Mouse (Mus musculus) heart, adult 8-10 months (tissue): Measurements from ENCODE around the gene Edaradd. TPM values are rescaled to one million over a fixed set of nuclear protein-coding genes. Genes with fewer than 3 reads are reported as not detected.
A peak's percentile ranks its signal among the peaks of the same experiment; 100 is the strongest.

Experiments used
- DNase-seq: peaks from one replicate; pipeline ENCODE4 v3.0.0; 2022; ENCODE audit warnings: low spot score
- total RNA-seq, 4 experiments: library from RNA; stranded (reverse); gene quantifications; 2 replicates each; pipeline ENCODE4 v1.2.4; 2022

Edaradd gene
- under 1 TPM in 1 of 4 experiments, not detected in 3; 0.16 TPM for total RNA-seq

GRCm38 (mm10) chr13:12519955-12520584, at the start of gene Edaradd:
Gene Edaradd (minus strand): TSS chr13:12520438.
- peak; percentile 35 for DNase-seq

- no peak for DNase-seq
Measured at GRCm38 (mm10) chr13:12569741-12570140, 49.5 kb upstream of the Edaradd start.

GRCm38 (mm10) chr13:12568597-12569469, 48.6 kb upstream of the Edaradd start:
- DNase-seq: no peak

GRCm38 (mm10) chr13:12567936-12568335, 47.7 kb upstream of the Edaradd start:
- DNase-seq: no peak

- peak; percentile 99 for DNase-seq
Measured at GRCm38 (mm10) chr13:12565621-12566390, 45.6 kb upstream of the Edaradd start, which contains the start of gene Ero1lb. Gene Ero1lb (plus strand): TSS chr13:12565874.

GRCm38 (mm10) chr13:12562256-12562655, 42.0 kb upstream of the Edaradd start:
- no peak for DNase-seq

GRCm38 (mm10) chr13:12561729-12562128, 41.5 kb upstream of the Edaradd start:
- DNase-seq: no peak

- no peak for DNase-seq
Measured at GRCm38 (mm10) chr13:12559462-12560120, 39.4 kb upstream of the Edaradd start.

- no peak for DNase-seq
Measured at GRCm38 (mm10) chr13:12559044-12559443, 38.8 kb upstream of the Edaradd start.

GRCm38 (mm10) chr13:12554211-12554610, 34.0 kb upstream of the Edaradd start:
- no peak for DNase-seq

GRCm38 (mm10) chr13:12543880-12544568, 23.8 kb upstream of the Edaradd start:
- DNase-seq: no peak

GRCm38 (mm10) chr13:12543246-12543645, 23.0 kb upstream of the Edaradd start:
- DNase-seq: no peak

- DNase-seq: peak; percentile 38
Measured at GRCm38 (mm10) chr13:12542006-12542981, 22.1 kb upstream of the Edaradd start.

- DNase-seq: no peak
Measured at GRCm38 (mm10) chr13:12540119-12540518, 19.9 kb upstream of the Edaradd start.

- no peak for DNase-seq
Measured at GRCm38 (mm10) chr13:12539716-12540115, 19.5 kb upstream of the Edaradd start.

- DNase-seq: peak; percentile 38
Measured at GRCm38 (mm10) chr13:12537971-12538370, 17.7 kb upstream of the Edaradd start.

- DNase-seq: no peak
Measured at GRCm38 (mm10) chr13:12534628-12535027, 14.4 kb upstream of the Edaradd start.

- DNase-seq: no peak
Measured at GRCm38 (mm10) chr13:12525678-12526077, 5.4 kb upstream of the Edaradd start.

GRCm38 (mm10) chr13:12522346-12522745, 2.1 kb upstream of the Edaradd start:
- no peak for DNase-seq

GRCm38 (mm10) chr13:12519371-12519770, 867 bp downstream of the Edaradd start:
- DNase-seq: no peak
